Mouse (Mus musculus) ES-E14 (cell line): ENCODE measurements at regions not wholly inside any gene's neighbourhood (a gene's known extent, or its start where the extent isn't known, plus 50 kb on each side); places are given as distances from the start of the nearest gene placed in this dataset.

ENCODE experiments used
- ZC3H11A ChIP-seq: IDR thresholded peaks from 2 replicates; pipeline ENCODE4 v1.6.1; 2012; ENCODE audit warnings: low read depth, mild to moderate bottlenecking, inconsistent platforms, low read length, borderline replicate concordance
- ZNF384 ChIP-seq: IDR thresholded peaks from 2 replicates; pipeline ENCODE4 v1.6.1; 2012; ENCODE audit warnings: low read depth, low read length, inconsistent platforms

DNA sequence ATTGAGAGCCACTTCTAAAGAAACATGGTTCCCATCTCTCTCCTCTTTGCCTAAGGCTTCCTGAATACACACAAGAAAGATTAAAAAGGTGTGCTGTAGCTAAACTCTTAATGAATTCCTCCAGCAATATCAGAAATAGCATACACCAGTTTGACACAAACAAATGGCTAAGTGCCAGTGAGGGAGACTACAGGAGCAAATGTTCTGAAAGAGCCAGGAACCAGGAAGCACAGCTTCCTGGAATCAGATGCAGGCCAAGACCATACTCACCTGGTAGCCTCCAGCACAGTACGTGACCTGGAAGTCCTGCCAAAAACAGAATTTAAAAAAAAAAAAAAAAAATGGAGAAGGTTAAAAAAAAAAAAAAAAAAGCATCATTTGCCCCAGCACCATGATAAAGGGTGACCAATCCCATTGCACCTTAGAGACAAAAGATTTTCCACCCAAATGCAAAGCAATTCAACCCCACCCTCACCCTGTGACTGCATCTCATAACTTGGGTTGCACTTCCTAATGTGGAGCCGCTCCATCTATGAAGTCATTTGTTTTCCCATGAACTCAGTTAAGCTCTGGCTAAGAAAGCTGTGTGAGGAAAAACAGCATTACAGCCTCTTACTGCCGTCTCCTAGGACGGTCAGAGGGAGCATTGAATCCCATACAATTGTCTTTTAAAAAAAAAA is 149.3 kb upstream of the Nt5e start:
- no peak for TF ChIP-seq ZC3H11A
- no peak for TF ChIP-seq ZNF384
